Mouse (Mus musculus): ENCODE measurements at regions not wholly inside any gene's neighbourhood (a gene's known extent, or its start where the extent isn't known, plus 50 kb on each side); places are given as distances from the start of the nearest gene placed in this dataset.
A peak's percentile ranks its signal among the peaks of the same experiment; 100 is the strongest.

GRCm38 (mm10) chr1:119364901-119365300, 57.1 kb downstream of the Inhbb start:
- no peak overlapping the region for H3K4me3 ChIP-seq (replicated peaks; ENCODE audit: low read length)
- no peak overlapping the region for H3K4me2 ChIP-seq (replicated peaks)
- H3K27me3 ChIP-seq (ENCODE audit: control insufficient read depth, insufficient read depth, low read length), result no peaks in the 10 kb centered on the region
- H3K4me1 ChIP-seq (replicated peaks; ENCODE audit: control insufficient read depth, insufficient read depth, low read length), result no peaks in the 10 kb centered on the region
- H3K27ac ChIP-seq, result no peak overlapping the region
- ATAC-seq (ENCODE audit: low FRiP score) (no peak), DNase-seq (ENCODE audit: low spot score) (no peak)
- no peaks in the 10 kb centered on the region for H3K36me3 ChIP-seq (replicated peaks; ENCODE audit: control insufficient read depth, insufficient read depth)
- H3K9me3 ChIP-seq (ENCODE audit: control insufficient read depth, low read length), result 0 out of 2 replicates have a peak, but pooled peaks cover 8% of the 10 kb centered on the region
- H3K9ac ChIP-seq, result no peak overlapping the region

- no peak for ATAC-seq (ENCODE audit: low FRiP score)
- 92% methylated on average over 1 of the region's 1 CpGs for WGBS
Observed at GRCm38 (mm10) chr1:119358096-119358495, 64.0 kb downstream of the Inhbb start.

DNA sequence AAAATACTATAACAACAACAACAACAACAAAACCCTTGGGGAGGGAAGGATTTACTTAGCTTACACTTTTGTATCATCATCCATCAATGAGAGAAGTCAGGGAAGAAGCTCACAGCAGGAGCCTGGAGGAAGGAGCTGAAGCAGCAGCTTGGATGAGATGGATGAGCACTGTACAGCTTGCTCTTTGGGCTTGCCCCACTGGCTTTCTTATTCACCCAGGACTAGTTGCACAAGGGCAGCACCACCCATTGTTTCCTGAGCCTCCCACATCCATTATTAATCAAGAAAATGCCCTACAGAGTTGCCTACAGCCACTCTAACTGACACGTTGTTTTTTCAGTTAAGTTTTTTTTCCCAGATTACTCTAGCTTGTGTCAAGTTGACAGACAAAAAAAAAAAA, 65.1 kb downstream of the Inhbb start:
- Histone ChIP-seq H3K36me3 (replicated peaks; ENCODE audit: control insufficient read depth, insufficient read depth) (no peaks in the 10 kb centered on the region), H3K9me3 (ENCODE audit: control insufficient read depth, low read length) (0 out of 2 replicates have a peak, but pooled peaks cover 13% of the 10 kb centered on the region), H3K9ac (no peak overlapping the region), H3K4me2 (replicated peaks) (no peak overlapping the region), H3K4me1 (replicated peaks; ENCODE audit: control insufficient read depth, insufficient read depth, low read length) (no peaks in the 10 kb centered on the region), H3K4me3 (replicated peaks; ENCODE audit: low read length) (no peak overlapping the region), H3K27ac (no peak overlapping the region), H3K27me3 (ENCODE audit: control insufficient read depth, insufficient read depth, low read length) (no peaks in the 10 kb centered on the region)
- ATAC-seq (ENCODE audit: low FRiP score) (no peak), DNase-seq (ENCODE audit: low spot score) (no peak)
- 17% methylated on average over 1 of the region's 1 CpGs for WGBS

More at GRCm38 (mm10) chr1:119358096-119358495, 64.0 kb downstream of the Inhbb start:
- no peak for DNase-seq (ENCODE audit: low spot score)
- H3K4me3 ChIP-seq (replicated peaks; ENCODE audit: low read length), result no peak overlapping the region
- no peaks in the 10 kb centered on the region for H3K36me3 ChIP-seq (replicated peaks; ENCODE audit: control insufficient read depth, insufficient read depth)
- H3K4me1 ChIP-seq (replicated peaks; ENCODE audit: control insufficient read depth, insufficient read depth, low read length), result no peaks in the 10 kb centered on the region
- H3K9me3 ChIP-seq (ENCODE audit: control insufficient read depth, low read length), result 0 out of 2 replicates have a peak, but pooled peaks cover 15% of the 10 kb centered on the region
- H3K4me2 ChIP-seq (replicated peaks), result no peak overlapping the region
- no peak overlapping the region for H3K9ac ChIP-seq
- H3K27ac ChIP-seq, result no peak overlapping the region
- no peaks in the 10 kb centered on the region for H3K27me3 ChIP-seq (ENCODE audit: control insufficient read depth, insufficient read depth, low read length)

- Histone ChIP-seq H3K36me3 (replicated peaks; ENCODE audit: control insufficient read depth, insufficient read depth) (no peaks in the 10 kb centered on the region), H3K4me2 (replicated peaks) (no peak overlapping the region), H3K9ac (no peak overlapping the region), H3K9me3 (ENCODE audit: control insufficient read depth, low read length) (0 out of 2 replicates have a peak, but pooled peaks cover 6% of the 10 kb centered on the region), H3K4me3 (replicated peaks; ENCODE audit: low read length) (no peak overlapping the region), H3K4me1 (replicated peaks; ENCODE audit: control insufficient read depth, insufficient read depth, low read length) (no peaks in the 10 kb centered on the region), H3K27ac (no peak overlapping the region), H3K27me3 (ENCODE audit: control insufficient read depth, insufficient read depth, low read length) (no peaks in the 10 kb centered on the region)
- no peak for ATAC-seq (ENCODE audit: low FRiP score)
- DNase-seq (ENCODE audit: low spot score), result no peak
- WGBS, result 87% methylated on average over 5 of the region's 5 CpGs
Observed at GRCm38 (mm10) chr1:119355456-119355855, 66.6 kb downstream of the Inhbb start.

DNA sequence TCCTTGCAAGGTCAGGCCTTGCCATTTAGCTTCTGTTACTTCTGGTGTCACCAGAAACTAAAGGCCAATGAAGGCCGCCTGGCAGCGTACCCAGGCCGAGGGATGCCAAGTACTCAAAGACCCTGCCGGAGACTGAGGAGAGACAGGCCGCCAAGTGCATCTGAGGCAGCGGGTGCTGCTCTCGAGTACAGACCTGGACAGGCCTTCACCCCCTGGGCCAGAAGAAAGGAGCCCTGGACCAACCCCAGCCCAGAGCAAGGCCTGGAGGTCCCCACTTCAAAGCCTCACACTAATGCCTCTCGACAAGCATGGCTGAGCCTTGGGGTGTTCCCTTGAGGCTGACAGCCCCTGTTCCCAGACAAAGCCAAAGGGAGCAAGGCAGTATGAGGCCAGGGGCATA, 70.5 kb downstream of the Inhbb start:
- H3K9me3 ChIP-seq (ENCODE audit: control insufficient read depth, low read length), result no peaks in the 10 kb centered on the region
- no peaks in the 10 kb centered on the region for H3K27me3 ChIP-seq (ENCODE audit: control insufficient read depth, insufficient read depth, low read length)
- no peak overlapping the region for H3K4me3 ChIP-seq (replicated peaks; ENCODE audit: low read length)
- no peak for DNase-seq (ENCODE audit: low spot score)
- H3K4me1 ChIP-seq (replicated peaks; ENCODE audit: control insufficient read depth, insufficient read depth, low read length), result peaks cover 5% of the 10 kb centered on the region; the same call in 1 of the 2 replicates
- no peak for ATAC-seq (ENCODE audit: low FRiP score)
- WGBS, result 88% methylated on average over 8 of the region's 8 CpGs
- H3K9ac ChIP-seq, result no peak overlapping the region
- no peak overlapping the region for H3K27ac ChIP-seq
- H3K36me3 ChIP-seq (replicated peaks; ENCODE audit: control insufficient read depth, insufficient read depth), result no peaks in the 10 kb centered on the region
- H3K4me2 ChIP-seq (replicated peaks), result no peak overlapping the region

DNA sequence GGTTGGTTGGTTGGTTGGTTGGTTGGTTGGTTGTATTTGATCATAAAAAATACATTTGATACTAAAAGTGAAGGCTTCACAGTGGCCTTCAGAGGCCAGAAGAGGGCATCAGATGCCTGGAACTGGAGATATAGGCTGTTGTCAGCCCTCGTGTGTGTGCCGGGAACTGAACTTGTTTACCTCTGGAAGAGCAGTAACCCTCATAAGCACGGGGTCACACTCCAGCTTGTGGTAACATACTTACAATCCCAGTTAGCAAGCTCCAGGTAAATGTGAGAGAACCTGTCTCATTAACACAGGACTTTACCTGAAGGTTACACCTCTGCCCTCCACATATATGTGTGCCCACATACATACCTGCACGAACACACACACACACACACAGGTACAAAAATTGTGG, 71.2 kb downstream of the Inhbb start:
- H3K27me3 ChIP-seq (ENCODE audit: control insufficient read depth, insufficient read depth, low read length), result no peaks in the 10 kb centered on the region
- DNase-seq (ENCODE audit: low spot score) (no peak), ATAC-seq (ENCODE audit: low FRiP score) (no peak)
- WGBS, result 94% methylated on average over 4 of the region's 4 CpGs
- H3K4me2 ChIP-seq (replicated peaks), result no peak overlapping the region
- H3K27ac ChIP-seq, result no peak overlapping the region
- H3K4me1 ChIP-seq (replicated peaks; ENCODE audit: control insufficient read depth, insufficient read depth, low read length), result peaks cover 5% of the 10 kb centered on the region; the same call in 1 of the 2 replicates
- H3K9ac ChIP-seq, result no peak overlapping the region
- H3K4me3 ChIP-seq (replicated peaks; ENCODE audit: low read length), result no peak overlapping the region
- no peaks in the 10 kb centered on the region for H3K9me3 ChIP-seq (ENCODE audit: control insufficient read depth, low read length)
- no peaks in the 10 kb centered on the region for H3K36me3 ChIP-seq (replicated peaks; ENCODE audit: control insufficient read depth, insufficient read depth)

GRCm38 (mm10) chr1:119350296-119350695, 71.8 kb downstream of the Inhbb start:
- ATAC-seq (ENCODE audit: low FRiP score) (no peak), DNase-seq (ENCODE audit: low spot score) (no peak)
- Histone ChIP-seq H3K9ac (no peak overlapping the region), H3K4me1 (replicated peaks; ENCODE audit: control insufficient read depth, insufficient read depth, low read length) (peaks cover 5% of the 10 kb centered on the region; the same call in 1 of the 2 replicates), H3K27ac (no peak overlapping the region), H3K36me3 (replicated peaks; ENCODE audit: control insufficient read depth, insufficient read depth) (no peaks in the 10 kb centered on the region), H3K4me3 (replicated peaks; ENCODE audit: low read length) (no peak overlapping the region), H3K9me3 (ENCODE audit: control insufficient read depth, low read length) (no peaks in the 10 kb centered on the region), H3K27me3 (ENCODE audit: control insufficient read depth, insufficient read depth, low read length) (no peaks in the 10 kb centered on the region), H3K4me2 (replicated peaks) (no peak overlapping the region)
- 95% methylated on average over 7 of the region's 7 CpGs for WGBS

DNA sequence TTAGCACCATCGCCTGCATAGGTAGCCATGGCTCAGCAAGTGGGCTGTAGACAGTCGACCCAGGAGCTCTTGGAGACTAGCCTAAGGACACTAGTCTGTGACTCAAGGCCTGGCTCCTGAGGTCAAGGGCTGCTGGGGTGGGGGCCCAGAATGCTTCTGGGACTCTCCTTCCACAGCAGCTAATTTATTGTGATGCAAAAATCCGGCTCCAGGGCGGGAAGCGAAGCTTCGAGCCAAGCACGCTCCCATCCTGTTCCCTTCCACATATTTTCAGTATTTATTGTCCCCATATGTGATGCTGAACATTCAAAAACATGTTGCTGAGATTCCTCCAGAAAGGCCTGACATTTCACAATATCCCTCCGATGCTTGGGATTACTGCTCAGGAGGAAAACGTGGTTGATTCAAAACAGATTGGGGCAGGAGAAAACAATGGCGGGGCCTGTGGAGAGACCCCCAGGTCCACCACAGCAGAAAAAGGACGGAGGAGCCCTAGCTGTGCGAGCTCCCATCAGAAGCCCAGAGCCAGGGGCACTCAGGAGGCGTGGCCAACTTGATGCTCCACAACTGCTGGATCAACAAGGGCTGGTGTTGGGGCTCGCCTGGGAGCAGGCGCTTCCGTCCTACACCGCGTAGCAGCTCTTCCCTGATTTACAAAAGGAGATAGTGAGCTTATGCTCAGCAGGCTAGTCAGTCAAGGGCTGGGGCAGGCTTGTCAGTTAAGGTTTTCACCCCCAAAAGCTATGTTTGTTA, 73.4 kb downstream of the Inhbb start:
- 20% methylated on average over 18 of the region's 18 CpGs for WGBS

GRCm38 (mm10) chr1:119347749-119348148, 74.3 kb downstream of the Inhbb start:
- no peak overlapping the region for H3K4me3 ChIP-seq (replicated peaks; ENCODE audit: low read length)
- H3K27me3 ChIP-seq (ENCODE audit: control insufficient read depth, insufficient read depth, low read length), result no peaks in the 10 kb centered on the region
- H3K4me1 ChIP-seq (replicated peaks; ENCODE audit: control insufficient read depth, insufficient read depth, low read length), result peaks cover 5% of the 10 kb centered on the region; the same call in 1 of the 2 replicates
- no peak overlapping the region for H3K27ac ChIP-seq
- H3K9ac ChIP-seq, result no peak overlapping the region
- H3K4me2 ChIP-seq (replicated peaks), result no peak overlapping the region
- WGBS, result 79% methylated on average over 1 of the region's 1 CpGs
- no peaks in the 10 kb centered on the region for H3K36me3 ChIP-seq (replicated peaks; ENCODE audit: control insufficient read depth, insufficient read depth)
- ATAC-seq (ENCODE audit: low FRiP score), result no peak
- H3K9me3 ChIP-seq (ENCODE audit: control insufficient read depth, low read length), result no peaks in the 10 kb centered on the region
- DNase-seq (ENCODE audit: low spot score), result no peak

More for the DNA sequence above, 73.4 kb downstream of the Inhbb start:
- DNase-seq (ENCODE audit: low spot score) (no peak), ATAC-seq (ENCODE audit: low FRiP score) (0 out of 2 replicates have a peak, but pooled peaks have one; percentile 47)
- H3K36me3 ChIP-seq (replicated peaks; ENCODE audit: control insufficient read depth, insufficient read depth), result no peaks in the 10 kb centered on the region
- peaks cover 5% of the 10 kb centered on the region; the same call in 1 of the 2 replicates for H3K4me1 ChIP-seq (replicated peaks; ENCODE audit: control insufficient read depth, insufficient read depth, low read length)
- no peak overlapping the region for H3K27ac ChIP-seq
- no peak overlapping the region for H3K4me2 ChIP-seq (replicated peaks)
- H3K9ac ChIP-seq, result peak overlapping the region; percentile 28; the same call in 1 of the 2 replicates
- no peak overlapping the region for H3K4me3 ChIP-seq (replicated peaks; ENCODE audit: low read length)
- H3K9me3 ChIP-seq (ENCODE audit: control insufficient read depth, low read length), result no peaks in the 10 kb centered on the region
- no peaks in the 10 kb centered on the region for H3K27me3 ChIP-seq (ENCODE audit: control insufficient read depth, insufficient read depth, low read length)

Data from hindbrain, embryonic 14.5 days (tissue).